Mouse (Mus musculus) cortical plate, adult 2 months (tissue): ENCODE results near the gene Camkmt. TPM values are rescaled to one million over a fixed set of nuclear protein-coding genes. Genes with fewer than 3 reads are reported as not detected.

Experiments
- H3K27ac ChIP-seq: fragments of 200-500 bp; 2 replicates; pipeline ENCODE4 v1.5.1; 2012; ENCODE audit warnings: low read length, control low read depth, inconsistent platforms; ENCODE audit not compliant: insufficient read depth
- H3K4me1 ChIP-seq: fragments of 200-500 bp; 2 replicates; pipeline ENCODE4 v1.6.1; 2011; ENCODE audit warnings: low read length; ENCODE audit not compliant: control insufficient read depth, insufficient read depth
- H3K4me3 ChIP-seq: fragments of 200-500 bp; 2 replicates; pipeline ENCODE4 v1.5.1; 2011; ENCODE audit warnings: mild to moderate bottlenecking, low read length, control low read depth; ENCODE audit not compliant: insufficient read depth
- CTCF ChIP-seq: fragments of 200-500 bp; IDR thresholded peaks from 2 replicates; pipeline ENCODE4 v1.5.1; 2011; ENCODE audit warnings: mild to moderate bottlenecking, control low read depth, low read length; ENCODE audit not compliant: insufficient read depth; ENCODE audit errors: extremely low read depth
- POLR2A ChIP-seq: fragments of 200-500 bp; IDR thresholded peaks from 2 replicates; pipeline ENCODE4 v1.6.1; 2011; ENCODE audit warnings: mild to moderate bottlenecking, low read length, control low read depth; ENCODE audit not compliant: insufficient read depth; ENCODE audit errors: extremely low read depth
- polyA plus RNA-seq: library from polyadenylated mRNA; depleted of rRNA; stranded (reverse); fragments of >200 nt; gene quantifications from 2 replicates; pipeline ENCODE4 v1.2.3, GENCODE M21; 2012

Camkmt gene
- polyA plus RNA-seq, 1 experiment = 7.0 TPM

DNA sequence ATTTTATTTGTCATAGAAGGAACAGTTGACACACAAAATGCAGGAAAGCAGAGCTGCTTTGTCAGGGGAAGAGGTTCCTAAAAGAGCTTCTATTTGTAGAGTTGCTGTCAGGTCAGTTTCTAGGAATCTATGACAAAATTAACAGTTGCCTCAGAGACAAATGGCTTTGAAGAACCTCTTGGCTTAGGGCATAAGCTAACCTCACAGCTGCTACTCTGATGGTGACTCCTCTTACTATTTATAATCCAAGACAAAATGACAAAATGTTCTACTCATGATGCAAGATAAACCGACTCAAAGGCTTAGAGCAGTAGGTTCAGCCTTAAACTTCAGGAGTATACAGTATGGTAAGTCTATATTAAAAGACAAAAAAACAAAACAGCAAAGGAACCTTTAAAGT lies 3.9 kb upstream of the Camkmt start:
- no peak overlapping the region for H3K27ac ChIP-seq
- peaks cover 7% of the 10 kb centered on the region for H3K4me1 ChIP-seq
- TF ChIP-seq CTCF = no peak
- no peak for TF ChIP-seq POLR2A
- no peak overlapping the region for H3K4me3 ChIP-seq

- Histone ChIP-seq H3K4me1 (peaks cover 7% of the 10 kb centered on the region), H3K27ac (no peak overlapping the region), H3K4me3 (no peak overlapping the region)
- no peak for TF ChIP-seq CTCF
- no peak for TF ChIP-seq POLR2A
Measured at GRCm38 (mm10) chr17:85087591-85087990, 2.8 kb upstream of the Camkmt start.

DNA sequence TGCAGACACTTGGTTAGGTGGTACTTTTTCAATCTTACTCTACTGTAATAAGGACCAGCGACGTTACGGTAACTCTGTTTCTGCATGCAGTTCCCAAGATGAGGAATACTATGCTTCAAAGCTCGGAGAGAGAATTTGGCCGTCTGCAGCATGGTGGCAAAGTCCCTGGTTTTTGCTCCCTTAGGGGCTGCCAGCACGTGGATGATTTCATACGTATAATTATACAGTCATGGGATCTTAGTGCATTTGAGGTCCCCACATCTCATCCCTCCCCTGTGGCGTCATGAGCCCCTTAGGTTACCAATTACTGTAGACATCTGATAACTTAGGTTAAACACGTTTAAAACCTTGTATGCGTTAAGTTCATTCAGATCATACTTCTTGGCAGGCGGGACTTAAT lies 2.0 kb upstream of the Camkmt start:
- Histone ChIP-seq H3K4me3 (peak overlapping the region; percentile 93; the same call in 1 of the 2 replicates), H3K4me1 (peaks cover 7% of the 10 kb centered on the region), H3K27ac (no peak overlapping the region)
- TF ChIP-seq CTCF (no peak), POLR2A (no peak)

GRCm38 (mm10) chr17:85089011-85089410 lies 1.3 kb upstream of the Camkmt start:
- H3K4me3 ChIP-seq = peak overlapping the region; percentile 93
- H3K4me1 ChIP-seq = peaks cover 7% of the 10 kb centered on the region
- no peak for TF ChIP-seq POLR2A
- no peak for TF ChIP-seq CTCF
- H3K27ac ChIP-seq = no peak overlapping the region

GRCm38 (mm10) chr17:85089621-85090020 lies 731 bp upstream of the Camkmt start:
- peak overlapping the region; percentile 93 for H3K4me3 ChIP-seq
- peak overlapping the region; percentile 55 for H3K27ac ChIP-seq
- no peak for TF ChIP-seq POLR2A
- no peak for TF ChIP-seq CTCF
- H3K4me1 ChIP-seq = peaks cover 7% of the 10 kb centered on the region

DNA sequence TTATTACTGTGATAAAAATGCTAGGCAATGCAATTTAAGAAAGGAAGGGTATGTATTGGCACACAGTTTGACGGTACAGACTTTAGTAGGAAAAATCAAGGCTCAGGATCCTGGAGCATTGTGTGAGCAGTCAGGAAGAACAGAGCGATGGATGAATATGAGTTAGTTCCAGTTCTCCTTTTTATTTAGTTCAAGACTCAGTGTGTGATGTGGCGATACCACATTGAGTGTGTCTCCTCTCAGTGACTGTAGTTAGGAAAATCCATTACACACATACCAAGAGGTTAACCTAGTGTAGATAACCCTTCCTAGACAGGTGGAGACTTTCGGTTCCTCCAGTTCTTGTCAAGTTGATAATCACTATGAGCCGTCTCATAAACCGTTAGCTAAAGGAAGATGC lies 1.4 kb downstream of the Camkmt start:
- H3K27ac ChIP-seq = no peak overlapping the region
- no peak overlapping the region; the same call in 1 of the 2 replicates for H3K4me3 ChIP-seq
- TF ChIP-seq POLR2A (no peak), CTCF (no peak)
- H3K4me1 ChIP-seq = peaks cover 7% of the 10 kb centered on the region; the same call in 1 of the 2 replicates

- Histone ChIP-seq H3K27ac (no peak overlapping the region), H3K4me3 (no peak overlapping the region), H3K4me1 (no peaks in the 10 kb centered on the region)
- no peak for TF ChIP-seq CTCF
- no peak for TF ChIP-seq POLR2A
Measured at GRCm38 (mm10) chr17:85096396-85096795, 6.0 kb downstream of the Camkmt start.

- Histone ChIP-seq H3K27ac (no peak overlapping the region), H3K4me1 (no peaks in the 10 kb centered on the region), H3K4me3 (no peak overlapping the region)
- TF ChIP-seq CTCF (no peak), POLR2A (no peak)
Measured at GRCm38 (mm10) chr17:85098677-85099323, 8.4 kb downstream of the Camkmt start.

GRCm38 (mm10) chr17:85100232-85100631 lies 9.9 kb downstream of the Camkmt start:
- TF ChIP-seq CTCF (no peak), POLR2A (no peak)
- Histone ChIP-seq H3K4me3 (no peak overlapping the region), H3K4me1 (no peaks in the 10 kb centered on the region), H3K27ac (no peak overlapping the region)

DNA sequence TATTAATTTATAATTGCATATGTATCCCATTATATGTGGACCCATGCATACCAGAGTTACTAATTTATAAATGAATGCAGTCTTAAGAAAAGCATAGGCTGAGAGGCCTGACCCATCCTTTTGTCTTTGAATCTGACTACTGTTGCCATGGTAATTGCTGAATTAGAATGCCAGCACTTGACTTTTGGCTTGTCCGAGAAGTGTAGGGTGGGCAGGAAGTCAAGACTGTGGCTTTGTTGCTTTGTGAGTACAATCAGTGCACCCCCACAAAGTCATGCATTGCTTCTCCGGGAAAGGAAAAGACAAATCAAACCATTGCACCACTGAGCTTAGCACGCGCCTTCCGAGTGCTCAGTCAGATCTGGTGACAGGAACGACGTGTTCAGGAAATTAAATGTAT lies 11.4 kb downstream of the Camkmt start:
- TF ChIP-seq POLR2A (no peak), CTCF (no peak)
- H3K4me1 ChIP-seq = no peaks in the 10 kb centered on the region
- H3K27ac ChIP-seq = no peak overlapping the region
- H3K4me3 ChIP-seq = no peak overlapping the region
